In the genomic region with DNA sequence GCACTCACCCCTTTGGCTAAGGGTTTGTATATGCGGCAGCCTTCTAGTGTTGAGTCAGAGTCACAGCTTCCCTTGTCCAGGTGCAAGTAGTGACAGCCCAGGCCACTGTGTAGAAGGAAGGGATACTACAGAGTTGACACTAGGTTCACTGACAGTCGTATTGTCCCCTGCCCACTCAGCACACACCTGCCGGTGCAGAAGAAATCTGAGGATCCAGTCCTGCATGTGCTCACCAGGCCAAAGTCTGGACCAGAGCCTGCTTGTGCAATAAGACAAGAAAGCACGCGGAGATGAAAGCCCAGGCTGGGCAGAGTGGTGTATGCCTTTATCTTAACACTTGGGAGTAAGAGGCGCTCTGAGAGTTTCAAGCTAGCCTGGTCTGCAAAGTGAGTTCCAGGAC, we compare ENCODE assay signal across 30 mouse cellular contexts. TPM values are rescaled to one million over a fixed set of nuclear protein-coding genes. Genes with fewer than 3 reads are reported as not detected.
DNase-seq lines count a peak whose midpoint lies in the region; ATAC-seq and TF ChIP-seq lines count a peak whose summit lies in the region.
"Had no signal": no experiment of that assay in that cellular context is flagged by ENCODE, and none has a peak within 500 bp of the region (broad histone marks: within the 10 kb centered on the region; RNA-seq: fewer than 3 reads in every experiment).

No protein-coding gene starts in this region.

- no peak for DNase-seq in intestine, embryonic 14.5 days (ENCODE audit: low spot score)
- no peak for DNase-seq in hindbrain, embryonic 11.5 days (ENCODE audit: low spot score)
- DNase-seq in ovary, postnatal 10 days (ENCODE audit: low spot score) = no peak
- DNase-seq in layer of hippocampus, adult 18-20 months (ENCODE audit: low spot score in 2 of 2) = no peak
- no peak for DNase-seq in cerebellum, postnatal 25 days
- DNase-seq: adrenal gland, adult 8-10 months; adrenal gland, postnatal 25 days; cerebellum, adult 11 months; cerebellum, adult 2 months; cerebellum, adult 9-11 months; cerebellum, postnatal 36 days; gastrocnemius, postnatal 25 days; heart, adult 2 months; heart, postnatal 14 days; heart, postnatal 4 days; kidney, adult 11 months had no signal

- H3K9ac ChIP-seq in intestine, embryonic 14.5 days (ENCODE audit: low read length) = no peak overlapping the region
- no peak overlapping the region for H3K9ac ChIP-seq in intestine, postnatal 0 days (ENCODE audit: low read depth, low read length)
- H3K9ac ChIP-seq in hindbrain, embryonic 11.5 days (ENCODE audit: low read depth, low read length) = no peak overlapping the region
- H3K9ac ChIP-seq: forebrain, embryonic 15.5 days; heart, embryonic 13.5 days; hindbrain, embryonic 12.5 days; hindbrain, embryonic 15.5 days had no signal

- no peaks in the 10 kb centered on the region for H3K4me1 ChIP-seq in intestine, embryonic 14.5 days (replicated peaks; ENCODE audit: control insufficient read depth, insufficient read depth, low read length)
- peaks cover 8% of the 10 kb centered on the region; the same call in 1 of the 2 replicates for H3K4me1 ChIP-seq in intestine, postnatal 0 days (replicated peaks; ENCODE audit: control insufficient read depth, insufficient read depth, low read length)
- no peaks in the 10 kb centered on the region for H3K4me1 ChIP-seq in hindbrain, embryonic 11.5 days (replicated peaks; ENCODE audit: control insufficient read depth, insufficient read depth, low read length)
- H3K4me1 ChIP-seq: forebrain, embryonic 10.5 days; forebrain, embryonic 15.5 days; heart, embryonic 13.5 days; hindbrain, embryonic 12.5 days; hindbrain, embryonic 15.5 days had no signal

- no peak overlapping the region for H3K4me3 ChIP-seq in intestine, embryonic 14.5 days (ENCODE audit: low read depth, low read length)
- no peak overlapping the region for H3K4me3 ChIP-seq in intestine, postnatal 0 days (ENCODE audit: low read depth, low read length)
- H3K4me3 ChIP-seq in hindbrain, embryonic 11.5 days (ENCODE audit: low read depth, low read length) = no peak overlapping the region
- H3K4me3 ChIP-seq: forebrain, embryonic 10.5 days; forebrain, embryonic 15.5 days; heart, adult 2 months; heart, embryonic 10.5 days; heart, embryonic 13.5 days; hindbrain, embryonic 12.5 days; hindbrain, embryonic 15.5 days had no signal

- 0 out of 2 replicates have a peak, but pooled peaks have one; percentile 15 for ATAC-seq in common myeloid progenitor, adult 5-6 weeks (replicated peaks; ENCODE audit: low read depth, poor library complexity, severe bottlenecking)
- 0 out of 2 replicates have a peak, but pooled peaks have one; percentile 57 for ATAC-seq in intestine, embryonic 14.5 days (replicated peaks; ENCODE audit: low FRiP score, low TSS enrichment, low read depth)
- ATAC-seq in intestine, postnatal 0 days = peak; percentile 88
- 0 out of 2 replicates have a peak, but pooled peaks have one; percentile 20 for ATAC-seq in monocyte, adult 5-6 weeks (replicated peaks; ENCODE audit: insufficient number of reproducible peaks, low FRiP score, low TSS enrichment, poor library complexity, severe bottlenecking)
- no peak for ATAC-seq in hindbrain, embryonic 11.5 days (ENCODE audit: low FRiP score)
- ATAC-seq: CD4-positive, CD25-positive, alpha-beta regulatory T cell, adult 4 months; forebrain, embryonic 15.5 days had no signal

- TF ChIP-seq CTCF in intestine, postnatal 0 days (IDR thresholded peaks at IDR 0.05; ENCODE audit: low read depth) = no peak

- no peaks in the 10 kb centered on the region for H3K9me3 ChIP-seq in intestine, embryonic 14.5 days (ENCODE audit: control insufficient read depth, low read length)
- no peaks in the 10 kb centered on the region for H3K9me3 ChIP-seq in intestine, postnatal 0 days (ENCODE audit: control insufficient read depth)
- no peaks in the 10 kb centered on the region for H3K9me3 ChIP-seq in hindbrain, embryonic 11.5 days (ENCODE audit: control insufficient read depth, low read length)
- H3K9me3 ChIP-seq: forebrain, embryonic 10.5 days; forebrain, embryonic 15.5 days; heart, embryonic 10.5 days; heart, embryonic 13.5 days; hindbrain, embryonic 12.5 days; hindbrain, embryonic 15.5 days had no signal

- 67% methylated on average over 6 of the region's 6 CpGs for WGBS in intestine, embryonic 14.5 days
- 41% methylated on average over 6 of the region's 6 CpGs for WGBS in intestine, postnatal 0 days
- 86% methylated on average over 6 of the region's 6 CpGs for WGBS in hindbrain, embryonic 11.5 days

- H3K27me3 ChIP-seq in intestine, embryonic 14.5 days (replicated peaks; ENCODE audit: control insufficient read depth, insufficient read depth, low read length) = no peaks in the 10 kb centered on the region
- no peaks in the 10 kb centered on the region for H3K27me3 ChIP-seq in intestine, postnatal 0 days (replicated peaks; ENCODE audit: control insufficient read depth, insufficient read depth, low read length)
- H3K27me3 ChIP-seq in hindbrain, embryonic 11.5 days (ENCODE audit: control insufficient read depth, insufficient read depth, low read length) = no peaks in the 10 kb centered on the region
- H3K27me3 ChIP-seq: forebrain, embryonic 15.5 days; hindbrain, embryonic 12.5 days; hindbrain, embryonic 15.5 days had no signal

- H3K36me3 ChIP-seq in intestine, embryonic 14.5 days (ENCODE audit: control insufficient read depth, insufficient read depth, low read length) = peaks cover 24% of the 10 kb centered on the region
- H3K36me3 ChIP-seq in intestine, postnatal 0 days (ENCODE audit: control insufficient read depth, insufficient read depth) = peaks cover 14% of the 10 kb centered on the region
- H3K36me3 ChIP-seq in hindbrain, embryonic 11.5 days (ENCODE audit: control insufficient read depth, insufficient read depth, low read length) = 0 out of 2 replicates have a peak, but pooled peaks cover 7% of the 10 kb centered on the region

- H3K4me2 ChIP-seq in intestine, embryonic 14.5 days (ENCODE audit: low read length) = no peak overlapping the region
- no peak overlapping the region for H3K4me2 ChIP-seq in intestine, postnatal 0 days (replicated peaks; ENCODE audit: low read depth)
- no peak overlapping the region for H3K4me2 ChIP-seq in hindbrain, embryonic 11.5 days (replicated peaks; ENCODE audit: low read depth, low read length)
- H3K4me2 ChIP-seq: forebrain, embryonic 15.5 days; heart, embryonic 13.5 days; hindbrain, embryonic 12.5 days; hindbrain, embryonic 15.5 days had no signal

- H3K27ac ChIP-seq in intestine, embryonic 14.5 days (ENCODE audit: low read depth) = no peak overlapping the region
- no peak overlapping the region for H3K27ac ChIP-seq in intestine, postnatal 0 days (ENCODE audit: low read depth, low read length)
- H3K27ac ChIP-seq in hindbrain, embryonic 11.5 days (ENCODE audit: low read depth, low read length) = no peak overlapping the region
- H3K27ac ChIP-seq: forebrain, embryonic 10.5 days; forebrain, embryonic 15.5 days; heart, adult 2 months; heart, embryonic 10.5 days; heart, embryonic 13.5 days; hindbrain, embryonic 12.5 days; hindbrain, embryonic 15.5 days had no signal

RNA-seq across cellular contexts. Expression of a gene that starts 3.6 kb away (rescaled TPM):
- total RNA-seq in common myeloid progenitor, adult 5-6 weeks (2017) = 0.37 TPM in 1 of 2 replicates, not detected in the other
- 0.09 and 0.12 TPM in 2 replicates for polyA plus RNA-seq in intestine, embryonic 14.5 days (2014; fragmentation: Nextera tagmentation; extraction: Ambion mirVana)
- polyA plus RNA-seq in intestine, postnatal 0 days (2015; fragmentation: Nextera tagmentation; extraction: Ambion mirVana) = 0.09 TPM in 1 of 2 replicates, not detected in the other
- 0.67 TPM in 1 of 3 replicates, not detected in the others for total RNA-seq in monocyte, adult 5-6 weeks (2017)
- 0.06 TPM in 2 replicates for polyA plus RNA-seq in hindbrain, embryonic 11.5 days (2014; fragmentation: Nextera tagmentation; extraction: Ambion mirVana)
- not detected for total RNA-seq in layer of hippocampus, adult 18-20 months (2021)
- total RNA-seq: adrenal gland, postnatal 25 days; gastrocnemius, adult 8-10 months; gastrocnemius, postnatal 25 days; heart, adult 2 months; heart, postnatal 14 days; MEL had no signal
- polyA plus RNA-seq: C2C12; CD4-positive, CD25-positive, alpha-beta regulatory T cell, adult 4 months; forebrain, embryonic 10.5 days had no signal

RNA-seq across cellular contexts. Expression of a gene that starts 8.3 kb away (rescaled TPM):
- total RNA-seq in common myeloid progenitor, adult 5-6 weeks (2017) = 238 and 282 TPM in 2 replicates
- polyA plus RNA-seq in intestine, embryonic 14.5 days (2014; fragmentation: Nextera tagmentation; extraction: Ambion mirVana) = 112 TPM in 2 replicates
- polyA plus RNA-seq in intestine, postnatal 0 days (2015; fragmentation: Nextera tagmentation; extraction: Ambion mirVana) = 49.9 and 57.4 TPM in 2 replicates
- total RNA-seq in monocyte, adult 5-6 weeks (2017) = 259 to 427 TPM (median 322 TPM) in 3 replicates
- 148 and 185 TPM in 2 replicates for polyA plus RNA-seq in hindbrain, embryonic 11.5 days (2014; fragmentation: Nextera tagmentation; extraction: Ambion mirVana)
- 100 to 1,000 TPM; 196 to 207 TPM for total RNA-seq in layer of hippocampus, adult 18-20 months (2021)

RNA-seq across cellular contexts. Expression of a gene that starts 9.0 kb away (rescaled TPM):
- total RNA-seq in common myeloid progenitor, adult 5-6 weeks (2017) = 26.5 and 33.2 TPM in 2 replicates
- 83.7 and 90.7 TPM in 2 replicates for polyA plus RNA-seq in intestine, embryonic 14.5 days (2014; fragmentation: Nextera tagmentation; extraction: Ambion mirVana)
- polyA plus RNA-seq in intestine, postnatal 0 days (2015; fragmentation: Nextera tagmentation; extraction: Ambion mirVana) = 75.5 and 76.8 TPM in 2 replicates
- 24.1 to 34.0 TPM (median 32.3 TPM) in 3 replicates for total RNA-seq in monocyte, adult 5-6 weeks (2017)
- polyA plus RNA-seq in hindbrain, embryonic 11.5 days (2014; fragmentation: Nextera tagmentation; extraction: Ambion mirVana) = 99.9 and 108 TPM in 2 replicates
- 10 to 100 TPM; 23.4 to 24.4 TPM for total RNA-seq in layer of hippocampus, adult 18-20 months (2021)

RNA-seq across cellular contexts. Expression of a gene that starts 16.9 kb away (rescaled TPM):
- total RNA-seq in common myeloid progenitor, adult 5-6 weeks (2017) = 1.2 and 4.9 TPM in 2 replicates
- 0.28 TPM in 1 of 2 replicates, not detected in the other for polyA plus RNA-seq in intestine, embryonic 14.5 days (2014; fragmentation: Nextera tagmentation; extraction: Ambion mirVana)
- polyA plus RNA-seq in intestine, postnatal 0 days (2015; fragmentation: Nextera tagmentation; extraction: Ambion mirVana) = not detected in 2 replicates
- 2.7 to 7.2 TPM in 2 of 3 replicates, not detected in the other for total RNA-seq in monocyte, adult 5-6 weeks (2017)
- polyA plus RNA-seq in hindbrain, embryonic 11.5 days (2014; fragmentation: Nextera tagmentation; extraction: Ambion mirVana) = 0.20 TPM in 1 of 2 replicates, not detected in the other
- total RNA-seq in layer of hippocampus, adult 18-20 months (2021) = not detected
- total RNA-seq: adrenal gland, adult 8-10 months; adrenal gland, postnatal 25 days; gastrocnemius, adult 8-10 months; gastrocnemius, postnatal 25 days; heart, adult 2 months; heart, postnatal 14 days; heart, postnatal 4 days; MEL had no signal
- polyA plus RNA-seq: C2C12; CD4-positive, CD25-positive, alpha-beta regulatory T cell, adult 4 months; forebrain, embryonic 10.5 days; forebrain, embryonic 15.5 days; heart, embryonic 10.5 days; heart, embryonic 13.5 days; heart, embryonic 16.5 days; hindbrain, embryonic 12.5 days; hindbrain, embryonic 15.5 days had no signal

RNA-seq across cellular contexts. Expression of a gene that starts 53.9 kb away (rescaled TPM):
- total RNA-seq in common myeloid progenitor, adult 5-6 weeks (2017) = 0.46 and 0.58 TPM in 2 replicates
- polyA plus RNA-seq in intestine, embryonic 14.5 days (2014; fragmentation: Nextera tagmentation; extraction: Ambion mirVana) = 4.0 and 4.9 TPM in 2 replicates
- polyA plus RNA-seq in intestine, postnatal 0 days (2015; fragmentation: Nextera tagmentation; extraction: Ambion mirVana) = 0.47 and 0.63 TPM in 2 replicates
- total RNA-seq in monocyte, adult 5-6 weeks (2017) = 0.48 to 2.6 TPM in 2 of 3 replicates, not detected in the other
- 5.6 and 8.1 TPM in 2 replicates for polyA plus RNA-seq in hindbrain, embryonic 11.5 days (2014; fragmentation: Nextera tagmentation; extraction: Ambion mirVana)
- 10 to 100 TPM; 20.4 to 22.3 TPM for total RNA-seq in layer of hippocampus, adult 18-20 months (2021)
